Mouse (Mus musculus): ENCODE data around the gene Rdh8. TPM values are rescaled to one million over a fixed set of nuclear protein-coding genes. Genes with fewer than 3 reads are reported as not detected.

The Rdh8 gene
- polyA plus RNA-seq, 1 experiment from 2014 or later = not detected

DNA sequence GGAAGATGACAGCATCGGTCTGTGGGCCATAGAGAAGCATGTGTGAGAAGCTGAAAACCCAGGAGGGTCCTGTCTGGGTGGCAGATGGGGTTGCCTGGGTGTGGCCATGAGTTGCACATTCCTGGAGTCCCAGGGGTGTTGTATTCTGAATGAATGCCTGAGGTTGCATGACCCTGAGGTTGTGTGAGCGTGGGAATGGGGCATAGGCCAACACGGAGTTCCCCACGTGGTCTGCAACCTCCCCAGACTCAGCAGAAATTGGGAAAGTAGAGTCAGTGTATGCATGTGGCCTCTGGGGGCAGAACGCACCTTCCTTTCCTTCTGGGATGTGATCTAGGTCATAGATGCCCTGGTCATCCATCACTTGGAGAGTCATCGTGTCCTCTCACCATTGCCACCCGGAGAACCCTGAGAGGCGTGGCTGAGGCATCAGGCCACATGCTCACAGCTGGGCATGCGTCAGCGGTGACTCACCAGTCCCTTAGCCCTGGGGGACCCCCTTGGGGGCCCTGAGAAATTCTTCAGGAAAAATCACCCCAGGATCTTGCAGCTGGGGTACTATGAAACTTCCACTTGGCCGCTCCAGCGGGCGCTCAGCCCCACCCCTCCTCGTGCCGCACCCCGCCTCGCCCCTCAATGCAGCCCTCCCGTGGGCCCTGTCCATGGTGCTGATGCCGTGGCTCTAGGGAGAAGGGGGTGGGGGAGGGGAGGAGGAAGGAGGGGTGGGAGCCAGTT lies 5.6 kb upstream of the Rdh8 start:
- H3K27me3 ChIP-seq (replicated peaks; ENCODE audit: control insufficient read depth, insufficient read depth, low read length) = 0 out of 2 replicates have a peak, but pooled peaks cover 3% of the 10 kb centered on the region
- H3K9ac ChIP-seq (ENCODE audit: low read depth, low read length) = no peak overlapping the region
- peak; percentile 16; the same call in 1 of the 2 replicates for TF ChIP-seq CTCF (IDR thresholded peaks at IDR 0.05; ENCODE audit: low read depth)
- no peak overlapping the region; the same call in 1 of the 2 replicates for H3K4me2 ChIP-seq (replicated peaks; ENCODE audit: low read depth)
- no peak overlapping the region for H3K27ac ChIP-seq (ENCODE audit: low read depth, low read length)
- 0 out of 2 replicates have a peak, but pooled peaks have one; percentile 12 for ATAC-seq
- no peaks in the 10 kb centered on the region for H3K9me3 ChIP-seq (ENCODE audit: control insufficient read depth)
- 11% methylated on average over 19 of the region's 19 CpGs for WGBS
- H3K36me3 ChIP-seq (ENCODE audit: control insufficient read depth, insufficient read depth) = no peaks in the 10 kb centered on the region
- no peaks in the 10 kb centered on the region for H3K4me1 ChIP-seq (replicated peaks; ENCODE audit: control insufficient read depth, insufficient read depth, low read length)
- H3K4me3 ChIP-seq (ENCODE audit: low read depth, low read length) = no peak overlapping the region

DNA sequence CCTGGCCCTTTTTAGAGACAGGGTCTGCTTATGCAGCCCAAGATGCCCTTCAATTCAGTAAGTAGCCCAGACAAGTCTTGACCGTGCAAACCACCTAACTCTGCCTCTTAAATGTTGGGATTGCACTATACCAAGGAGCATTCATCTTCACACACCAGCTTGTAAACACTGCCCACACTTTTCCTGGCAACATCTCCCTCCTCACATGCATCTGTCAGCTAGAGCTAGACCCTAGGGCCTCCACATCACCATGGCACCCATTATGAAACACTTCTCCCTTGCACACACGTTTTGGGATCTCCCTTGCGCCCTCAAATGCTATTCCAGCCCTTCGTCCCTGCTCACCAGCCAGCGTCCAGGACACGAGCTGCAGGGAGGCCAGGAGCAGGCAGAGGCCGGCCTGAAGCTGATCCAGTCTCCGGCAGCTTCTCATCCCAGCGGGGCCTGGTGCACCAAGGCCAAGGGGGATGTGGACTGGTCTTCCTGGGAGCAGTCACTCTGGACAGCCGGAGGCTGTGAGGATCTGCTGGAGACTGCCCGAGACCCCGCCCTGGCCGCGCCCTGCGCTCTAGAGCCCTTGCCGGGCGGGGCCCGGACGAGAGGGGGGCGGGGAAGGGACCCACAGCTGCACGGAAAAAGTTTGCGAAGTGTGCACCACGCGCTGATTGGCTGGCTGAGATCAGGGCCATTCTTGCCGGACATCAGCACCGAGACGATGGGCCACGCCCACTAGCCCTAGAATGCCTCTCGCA lies 3.6 kb upstream of the Rdh8 start, which contains the start of gene Col5a3:
TSS of gene Col5a3 (minus strand) at position 547 of the 752 bp plus-strand sequence.
- Histone ChIP-seq H3K4me2 (replicated peaks; ENCODE audit: low read depth) (peak within 1 kb of the TSS; percentile 46), H3K4me3 (ENCODE audit: low read depth, low read length) (peak within 1 kb of the TSS; percentile 5; the same call in 1 of the 2 replicates), H3K27me3 (replicated peaks; ENCODE audit: control insufficient read depth, insufficient read depth, low read length) (0 out of 2 replicates have a peak, but pooled peaks cover 3% of the 10 kb centered on the region), H3K9me3 (ENCODE audit: control insufficient read depth) (no peaks in the 10 kb centered on the region), H3K27ac (ENCODE audit: low read depth, low read length) (no peak within 1 kb of the TSS), H3K4me1 (replicated peaks; ENCODE audit: control insufficient read depth, insufficient read depth, low read length) (no peaks in the 10 kb centered on the region), H3K36me3 (ENCODE audit: control insufficient read depth, insufficient read depth) (no peaks in the 10 kb centered on the region), H3K9ac (ENCODE audit: low read depth, low read length) (no peak within 1 kb of the TSS)
- 8% methylated on average over 29 of the region's 29 CpGs for WGBS
- ATAC-seq = peak; percentile 46; the same call in 1 of the 2 replicates
- no peak for TF ChIP-seq CTCF (IDR thresholded peaks at IDR 0.05; ENCODE audit: low read depth)

DNA sequence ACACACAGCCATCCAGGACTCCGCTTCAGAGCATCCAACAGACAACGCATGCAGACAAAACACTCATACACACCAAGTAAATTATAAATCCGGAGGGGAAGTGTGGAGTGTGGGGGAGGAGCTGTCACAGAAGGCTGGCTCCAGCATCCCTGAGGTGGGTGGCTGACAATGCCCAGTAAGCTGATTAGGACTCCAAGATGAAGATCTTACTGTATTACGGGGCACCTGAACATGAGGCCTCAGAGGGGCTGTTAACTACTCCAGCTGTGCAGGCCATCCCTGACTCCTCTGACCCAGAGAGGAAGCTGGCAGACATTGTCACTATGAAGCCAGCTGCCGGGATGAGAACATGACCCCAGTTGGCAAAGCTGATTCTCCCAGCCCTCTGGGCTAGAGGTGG lies 1.7 kb downstream of the Rdh8 start:
- 77% methylated on average over 5 of the region's 5 CpGs for WGBS

DNA sequence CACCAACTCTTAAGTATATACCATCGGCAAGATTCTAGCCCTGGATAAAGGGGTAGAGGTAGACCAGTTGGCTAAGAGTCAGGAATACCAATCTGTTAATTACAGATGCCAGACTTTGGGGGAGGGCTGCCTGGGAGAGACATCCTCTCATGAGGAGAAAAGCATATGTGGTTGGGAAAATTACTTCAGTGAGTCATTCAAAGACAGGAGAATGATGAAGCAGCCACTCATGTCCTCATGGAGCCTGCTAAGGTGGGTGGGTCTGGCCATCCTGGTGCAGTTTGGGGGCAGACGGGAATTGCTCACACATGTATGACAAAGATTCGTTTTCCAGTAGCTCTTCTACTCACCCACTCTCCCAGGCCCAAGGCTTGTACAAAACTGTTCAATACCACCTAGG lies 4.5 kb downstream of the Rdh8 start:
- no peaks in the 10 kb centered on the region for H3K9me3 ChIP-seq (ENCODE audit: control insufficient read depth)
- no peak for TF ChIP-seq CTCF (IDR thresholded peaks at IDR 0.05; ENCODE audit: low read depth)
- no peaks in the 10 kb centered on the region for H3K4me1 ChIP-seq (replicated peaks; ENCODE audit: control insufficient read depth, insufficient read depth, low read length)
- no peak overlapping the region for H3K4me3 ChIP-seq (ENCODE audit: low read depth, low read length)
- 75% methylated on average over 3 of the region's 3 CpGs for WGBS
- no peak overlapping the region for H3K9ac ChIP-seq (ENCODE audit: low read depth, low read length)
- H3K4me2 ChIP-seq (replicated peaks; ENCODE audit: low read depth) = no peak overlapping the region
- no peaks in the 10 kb centered on the region for H3K27me3 ChIP-seq (replicated peaks; ENCODE audit: control insufficient read depth, insufficient read depth, low read length)
- no peak overlapping the region for H3K27ac ChIP-seq (ENCODE audit: low read depth, low read length)
- no peak for ATAC-seq
- H3K36me3 ChIP-seq (ENCODE audit: control insufficient read depth, insufficient read depth) = no peaks in the 10 kb centered on the region

More for the DNA sequence above, 1.7 kb downstream of the Rdh8 start:
- no peak overlapping the region for H3K27ac ChIP-seq (ENCODE audit: low read depth, low read length)
- H3K4me3 ChIP-seq (ENCODE audit: low read depth, low read length) = no peak overlapping the region
- no peak overlapping the region for H3K4me2 ChIP-seq (replicated peaks; ENCODE audit: low read depth)
- H3K9me3 ChIP-seq (ENCODE audit: control insufficient read depth) = no peaks in the 10 kb centered on the region
- H3K27me3 ChIP-seq (replicated peaks; ENCODE audit: control insufficient read depth, insufficient read depth, low read length) = no peaks in the 10 kb centered on the region
- H3K9ac ChIP-seq (ENCODE audit: low read depth, low read length) = no peak overlapping the region
- TF ChIP-seq CTCF (IDR thresholded peaks at IDR 0.05; ENCODE audit: low read depth) = no peak
- H3K4me1 ChIP-seq (replicated peaks; ENCODE audit: control insufficient read depth, insufficient read depth, low read length) = no peaks in the 10 kb centered on the region
- ATAC-seq = no peak
- H3K36me3 ChIP-seq (ENCODE audit: control insufficient read depth, insufficient read depth) = no peaks in the 10 kb centered on the region

DNA sequence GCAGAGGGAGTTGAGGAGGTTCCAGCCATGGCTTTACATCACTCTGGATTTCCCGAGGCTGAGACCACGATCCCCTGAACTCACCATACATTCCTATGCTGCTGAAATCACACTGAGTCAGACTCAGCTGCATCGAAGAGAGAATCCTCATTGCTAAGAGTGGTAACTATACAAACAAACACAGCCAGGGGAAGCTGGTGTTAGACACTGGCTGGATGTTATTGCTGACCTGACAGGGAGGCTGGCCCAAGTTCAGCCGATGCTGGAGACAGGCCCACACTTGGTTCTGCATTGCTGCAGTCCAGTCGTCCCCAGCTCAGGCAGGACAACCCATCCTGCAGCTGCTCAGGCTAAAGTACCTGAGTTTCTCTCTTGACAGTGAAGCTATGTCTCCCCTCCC lies 7.5 kb downstream of the Rdh8 start:
- no peaks in the 10 kb centered on the region; the same call in 1 of the 2 replicates for H3K27me3 ChIP-seq (replicated peaks; ENCODE audit: control insufficient read depth, insufficient read depth, low read length)
- H3K4me1 ChIP-seq (replicated peaks; ENCODE audit: control insufficient read depth, insufficient read depth, low read length) = no peaks in the 10 kb centered on the region
- H3K4me2 ChIP-seq (replicated peaks; ENCODE audit: low read depth) = no peak overlapping the region
- no peak overlapping the region for H3K4me3 ChIP-seq (ENCODE audit: low read depth, low read length)
- H3K27ac ChIP-seq (ENCODE audit: low read depth, low read length) = no peak overlapping the region
- TF ChIP-seq CTCF (IDR thresholded peaks at IDR 0.05; ENCODE audit: low read depth) = no peak
- no peak for ATAC-seq
- H3K9ac ChIP-seq (ENCODE audit: low read depth, low read length) = no peak overlapping the region
- 48% methylated on average over 5 of the region's 5 CpGs for WGBS
- no peaks in the 10 kb centered on the region for H3K9me3 ChIP-seq (ENCODE audit: control insufficient read depth)
- H3K36me3 ChIP-seq (ENCODE audit: control insufficient read depth, insufficient read depth) = no peaks in the 10 kb centered on the region

DNA sequence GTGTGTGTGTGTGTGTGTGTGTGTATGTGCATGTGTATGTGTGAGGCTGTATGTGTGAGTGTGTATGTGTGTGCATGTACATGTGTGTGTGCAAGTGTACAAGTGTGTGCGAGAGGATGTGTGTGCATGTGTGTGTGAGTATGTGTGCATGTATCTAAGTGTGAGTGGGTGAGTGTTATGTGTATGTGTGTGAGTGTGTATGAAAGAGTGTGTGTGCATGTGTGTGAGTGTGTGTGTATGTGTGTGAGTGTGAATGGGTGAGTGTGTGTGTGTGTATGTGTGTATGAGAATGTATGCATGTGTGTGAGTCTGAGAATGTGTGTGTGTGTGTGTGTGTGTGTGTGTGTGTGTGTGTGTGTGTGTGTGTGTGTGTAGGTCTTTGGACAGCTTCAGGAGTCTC lies 9.8 kb downstream of the Rdh8 start:
- no peak for ATAC-seq
- H3K4me3 ChIP-seq (ENCODE audit: low read depth, low read length) = no peak overlapping the region
- H3K4me2 ChIP-seq (replicated peaks; ENCODE audit: low read depth) = no peak overlapping the region
- WGBS = 87% methylated on average over 1 of the region's 1 CpGs
- H3K4me1 ChIP-seq (replicated peaks; ENCODE audit: control insufficient read depth, insufficient read depth, low read length) = no peaks in the 10 kb centered on the region
- no peak overlapping the region for H3K27ac ChIP-seq (ENCODE audit: low read depth, low read length)
- no peak overlapping the region for H3K9ac ChIP-seq (ENCODE audit: low read depth, low read length)
- H3K27me3 ChIP-seq (replicated peaks; ENCODE audit: control insufficient read depth, insufficient read depth, low read length) = no peaks in the 10 kb centered on the region; the same call in 1 of the 2 replicates
- H3K9me3 ChIP-seq (ENCODE audit: control insufficient read depth) = no peaks in the 10 kb centered on the region
- no peak for TF ChIP-seq CTCF (IDR thresholded peaks at IDR 0.05; ENCODE audit: low read depth)
- H3K36me3 ChIP-seq (ENCODE audit: control insufficient read depth, insufficient read depth) = no peaks in the 10 kb centered on the region
